Mouse (Mus musculus) ES-E14 (cell line): ENCODE data around the gene Pdgfa.

Experiments
- CHD2 ChIP-seq: IDR thresholded peaks from 2 replicates; pipeline ENCODE4 v1.6.1; 2014; ENCODE audit warnings: mild to moderate bottlenecking, low read depth, low read length, inconsistent platforms
- MAFK ChIP-seq: IDR thresholded peaks from 2 replicates; pipeline ENCODE4 v1.6.1; 2014; ENCODE audit warnings: mild to moderate bottlenecking, low read depth, low read length, inconsistent platforms; ENCODE audit not compliant: insufficient read depth
- ZC3H11A ChIP-seq: IDR thresholded peaks from 2 replicates; pipeline ENCODE4 v1.6.1; 2012; ENCODE audit warnings: low read depth, mild to moderate bottlenecking, inconsistent platforms, low read length, borderline replicate concordance
- ZNF384 ChIP-seq: IDR thresholded peaks from 2 replicates; pipeline ENCODE4 v1.6.1; 2012; ENCODE audit warnings: low read depth, low read length, inconsistent platforms

DNA sequence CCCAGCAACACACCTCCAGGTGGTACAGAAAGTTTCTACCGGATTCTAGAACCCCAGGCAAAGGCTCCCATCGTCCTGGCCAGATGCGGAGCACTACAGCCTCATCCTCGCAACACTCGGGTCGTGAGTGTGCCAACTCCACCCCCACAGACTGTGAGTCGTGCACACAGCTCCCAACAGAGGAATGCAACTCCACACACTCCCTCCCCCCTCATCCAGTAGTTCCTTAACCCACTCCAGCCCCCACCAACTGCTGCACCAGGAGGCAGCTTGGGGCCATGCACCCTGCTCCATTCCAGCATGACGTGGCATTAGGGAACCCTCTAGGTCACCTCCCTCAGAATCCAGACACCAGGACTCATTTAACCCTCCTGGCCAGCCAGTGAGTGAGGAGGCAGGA, 17.3 kb downstream of the Pdgfa start:
- TF ChIP-seq CHD2 = no peak
- TF ChIP-seq ZNF384 = no peak
- no peak for TF ChIP-seq ZC3H11A
- TF ChIP-seq MAFK = no peak
